Mouse (Mus musculus) C2C12 (cell line): ENCODE data around the gene Efnb2.

Source experiments
- CEBPB ChIP-seq: IDR thresholded peaks from one replicate; pipeline ENCODE4 v1.6.1; 2011; ENCODE audit warnings: low read depth, mild to moderate bottlenecking, control low read depth, moderate library complexity
- CTCF ChIP-seq: IDR thresholded peaks from one replicate; pipeline ENCODE4 v1.5.1; 2011; ENCODE audit not compliant: control insufficient read depth, insufficient read depth, insufficient read length
- FOSL1 ChIP-seq: IDR thresholded peaks from one replicate; pipeline ENCODE4 v1.8.0; 2011; ENCODE audit warnings: mild to moderate bottlenecking, low read length; ENCODE audit not compliant: poor library complexity, insufficient read depth, severe bottlenecking
- MAX ChIP-seq: IDR thresholded peaks from one replicate; pipeline ENCODE4 v1.6.1; 2011; ENCODE audit warnings: mild to moderate bottlenecking, control low read depth
- USF1 ChIP-seq: IDR thresholded peaks from one replicate; pipeline ENCODE4 v1.6.1; 2011; ENCODE audit warnings: low read depth, mild to moderate bottlenecking, control low read depth, moderate library complexity

DNA sequence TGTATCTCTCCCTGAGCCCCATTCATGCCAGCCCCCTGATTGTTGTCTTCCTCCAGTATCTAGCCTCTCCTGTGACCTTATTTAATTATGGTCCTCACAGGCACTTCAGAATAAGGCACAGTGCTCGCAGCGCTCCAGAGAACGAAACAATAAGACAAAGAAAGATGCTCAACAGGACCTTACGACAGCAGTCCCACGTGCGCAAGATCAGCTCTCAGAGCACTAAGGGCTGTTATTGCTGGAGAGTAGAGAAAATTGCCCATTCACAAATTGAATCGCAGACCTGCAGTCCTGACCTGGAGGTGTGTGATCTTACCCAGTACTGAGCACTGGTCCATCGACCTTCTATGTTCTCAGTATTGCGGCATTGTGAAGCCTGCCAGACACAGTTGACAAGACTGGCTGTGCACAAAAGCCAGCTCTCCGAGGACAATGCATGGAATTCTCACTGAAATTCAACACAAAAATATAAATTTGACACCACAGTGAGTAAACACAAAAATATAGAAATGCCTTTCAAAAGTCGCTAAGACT lies 83.2 kb downstream of the Efnb2 start:
- TF ChIP-seq CEBPB (no peak), CTCF (no peak), USF1 (no peak), FOSL1 (no peak), MAX (no peak)
